Mouse (Mus musculus): ENCODE results near the gene Tmem255b.

Gene Tmem255b

GRCm38 (mm10) chr8:13442152-13442551 lies 7.2 kb downstream of the Tmem255b start:
- ATAC-seq (ENCODE audit: insufficient number of reproducible peaks, low FRiP score, low TSS enrichment): no peak

GRCm38 (mm10) chr8:13446456-13446855 lies 11.5 kb downstream of the Tmem255b start:
- ATAC-seq (ENCODE audit: insufficient number of reproducible peaks, low FRiP score, low TSS enrichment): no peak

GRCm38 (mm10) chr8:13448145-13448544 lies 13.2 kb downstream of the Tmem255b start:
- ATAC-seq (ENCODE audit: insufficient number of reproducible peaks, low FRiP score, low TSS enrichment): no peak

GRCm38 (mm10) chr8:13451747-13452277 lies 16.8 kb downstream of the Tmem255b start:
- no peak for ATAC-seq (ENCODE audit: insufficient number of reproducible peaks, low FRiP score, low TSS enrichment)

- ATAC-seq (ENCODE audit: insufficient number of reproducible peaks, low FRiP score, low TSS enrichment): no peak
Observed at GRCm38 (mm10) chr8:13454341-13455113, 19.5 kb downstream of the Tmem255b start.

- no peak for ATAC-seq (ENCODE audit: insufficient number of reproducible peaks, low FRiP score, low TSS enrichment)
Observed at GRCm38 (mm10) chr8:13455295-13455694, 20.3 kb downstream of the Tmem255b start.

GRCm38 (mm10) chr8:13459431-13459830 lies 24.4 kb downstream of the Tmem255b start:
- no peak for ATAC-seq (ENCODE audit: insufficient number of reproducible peaks, low FRiP score, low TSS enrichment)

GRCm38 (mm10) chr8:13461085-13461765 lies 26.2 kb downstream of the Tmem255b start:
- no peak for ATAC-seq (ENCODE audit: insufficient number of reproducible peaks, low FRiP score, low TSS enrichment)

- ATAC-seq (ENCODE audit: insufficient number of reproducible peaks, low FRiP score, low TSS enrichment): no peak
Observed at GRCm38 (mm10) chr8:13461843-13462242, 26.9 kb downstream of the Tmem255b start.

- ATAC-seq (ENCODE audit: insufficient number of reproducible peaks, low FRiP score, low TSS enrichment): no peak
Observed at GRCm38 (mm10) chr8:13462392-13462791, 27.4 kb downstream of the Tmem255b start.

GRCm38 (mm10) chr8:13465324-13465723 lies 30.3 kb downstream of the Tmem255b start:
- no peak for ATAC-seq (ENCODE audit: insufficient number of reproducible peaks, low FRiP score, low TSS enrichment)

GRCm38 (mm10) chr8:13466989-13467388 lies 32.0 kb downstream of the Tmem255b start:
- ATAC-seq (ENCODE audit: insufficient number of reproducible peaks, low FRiP score, low TSS enrichment): no peak

- no peak; the same call in 1 of the 2 replicates for ATAC-seq (ENCODE audit: insufficient number of reproducible peaks, low FRiP score, low TSS enrichment)
Observed at GRCm38 (mm10) chr8:13468737-13469136, 33.7 kb downstream of the Tmem255b start.

GRCm38 (mm10) chr8:13471484-13471883 lies 36.5 kb downstream of the Tmem255b start:
- ATAC-seq (ENCODE audit: insufficient number of reproducible peaks, low FRiP score, low TSS enrichment): no peak

GRCm38 (mm10) chr8:13472284-13472683 lies 37.3 kb downstream of the Tmem255b start:
- no peak for ATAC-seq (ENCODE audit: insufficient number of reproducible peaks, low FRiP score, low TSS enrichment)

GRCm38 (mm10) chr8:13475892-13476291 lies 40.9 kb downstream of the Tmem255b start:
- ATAC-seq (ENCODE audit: insufficient number of reproducible peaks, low FRiP score, low TSS enrichment): no peak

GRCm38 (mm10) chr8:13481089-13481554 lies 46.1 kb downstream of the Tmem255b start:
- no peak for ATAC-seq (ENCODE audit: insufficient number of reproducible peaks, low FRiP score, low TSS enrichment)

GRCm38 (mm10) chr8:13481596-13481995 lies 46.6 kb downstream of the Tmem255b start:
- ATAC-seq (ENCODE audit: insufficient number of reproducible peaks, low FRiP score, low TSS enrichment): no peak

- ATAC-seq (ENCODE audit: insufficient number of reproducible peaks, low FRiP score, low TSS enrichment): peak; percentile 26; the same call in 1 of the 2 replicates
Observed at GRCm38 (mm10) chr8:13482101-13482801, 47.3 kb downstream of the Tmem255b start.

GRCm38 (mm10) chr8:13483191-13483590 lies 48.2 kb downstream of the Tmem255b start:
- ATAC-seq (ENCODE audit: insufficient number of reproducible peaks, low FRiP score, low TSS enrichment): no peak

GRCm38 (mm10) chr8:13489351-13489750 lies 54.4 kb downstream of the Tmem255b start:
- no peak for ATAC-seq (ENCODE audit: insufficient number of reproducible peaks, low FRiP score, low TSS enrichment)

Data from cerebellum, adult (tissue).